In genomic region chr7:71046596-71046995, GRCm38 (mm10) we compare ENCODE assay signal across 28 mouse cellular contexts.
DNase-seq lines count a peak whose midpoint lies in the region; ATAC-seq and TF ChIP-seq lines count a peak whose summit lies in the region.
"Had no signal": no experiment of that assay in that cellular context is flagged by ENCODE, and none has a peak within 500 bp of the region (broad histone marks: within the 10 kb centered on the region; RNA-seq: fewer than 3 reads in every experiment).

No protein-coding gene starts in this region.

- H3K27me3 ChIP-seq in hindbrain, postnatal 0 days (ENCODE audit: insufficient read depth, low read length) = no peaks in the 10 kb centered on the region
- H3K27me3 ChIP-seq in hindbrain, embryonic 12.5 days = no peaks in the 10 kb centered on the region
- H3K27me3 ChIP-seq in liver, adult 2 months (ENCODE audit: control insufficient read depth, insufficient read depth, low read length) = no peaks in the 10 kb centered on the region
- H3K27me3 ChIP-seq: CH12.LX; forebrain, embryonic 13.5 days; heart, embryonic 13.5 days; hindbrain, embryonic 15.5 days had no signal

- WGBS in hindbrain, postnatal 0 days = 37% methylated on average over 1 of the region's 1 CpGs
- 55% methylated on average over 1 of the region's 1 CpGs for WGBS in hindbrain, embryonic 12.5 days
- 61% methylated on average over 1 of the region's 1 CpGs for WGBS in liver, adult 2 months

- no peak for ATAC-seq in hindbrain, postnatal 0 days
- no peak for ATAC-seq in hindbrain, embryonic 12.5 days (ENCODE audit: low FRiP score)
- ATAC-seq: forebrain, embryonic 13.5 days; forebrain, embryonic 16.5 days; Patski had no signal

- no peak overlapping the region for H3K9ac ChIP-seq in hindbrain, postnatal 0 days (replicated peaks; ENCODE audit: low read length)
- H3K9ac ChIP-seq in hindbrain, embryonic 12.5 days = no peak overlapping the region
- no peak overlapping the region for H3K9ac ChIP-seq in liver, adult 2 months (ENCODE audit: low read depth, low read length)
- H3K9ac ChIP-seq: forebrain, embryonic 13.5 days; heart, embryonic 13.5 days; hindbrain, embryonic 15.5 days had no signal

- H3K27ac ChIP-seq in hindbrain, postnatal 0 days = no peak overlapping the region
- no peak overlapping the region for H3K27ac ChIP-seq in hindbrain, embryonic 12.5 days
- no peak overlapping the region for H3K27ac ChIP-seq in liver, adult 2 months (replicated peaks; ENCODE audit: insufficient read depth, low read depth, low read length)
- H3K27ac ChIP-seq: forebrain, embryonic 10.5 days; forebrain, embryonic 13.5 days; heart, adult 2 months; heart, embryonic 10.5 days; heart, embryonic 13.5 days; hindbrain, embryonic 15.5 days had no signal

- TF ChIP-seq POLR2A in liver, adult 2 months (IDR thresholded peaks at IDR 0.05; ENCODE audit: extremely low read depth, insufficient read depth, low read length) = no peak

- H3K4me1 ChIP-seq in hindbrain, postnatal 0 days (ENCODE audit: insufficient read depth, low read length) = no peaks in the 10 kb centered on the region
- H3K4me1 ChIP-seq in hindbrain, embryonic 12.5 days = no peaks in the 10 kb centered on the region
- H3K4me1 ChIP-seq in liver, adult 2 months (ENCODE audit: control insufficient read depth, insufficient read depth, low read length) = no peaks in the 10 kb centered on the region
- H3K4me1 ChIP-seq: heart, embryonic 10.5 days had no signal

- no peaks in the 10 kb centered on the region for H3K9me3 ChIP-seq in hindbrain, postnatal 0 days (ENCODE audit: low read length)
- no peaks in the 10 kb centered on the region for H3K9me3 ChIP-seq in hindbrain, embryonic 12.5 days (replicated peaks)
- H3K9me3 ChIP-seq: forebrain, embryonic 10.5 days; forebrain, embryonic 13.5 days; heart, embryonic 10.5 days; heart, embryonic 13.5 days; hindbrain, embryonic 15.5 days had no signal

- no peak for TF ChIP-seq CTCF in hindbrain, postnatal 0 days (IDR thresholded peaks at IDR 0.05; ENCODE audit: low read depth)
- no peak for TF ChIP-seq CTCF in liver, adult 2 months (IDR thresholded peaks at IDR 0.05; ENCODE audit: low read depth, low read length)

- no peak overlapping the region for H3K4me3 ChIP-seq in hindbrain, postnatal 0 days (ENCODE audit: low read length)
- no peak overlapping the region for H3K4me3 ChIP-seq in hindbrain, embryonic 12.5 days
- H3K4me3 ChIP-seq in liver, adult 2 months (ENCODE audit: insufficient read depth, low read depth, low read length) = no peak overlapping the region
- H3K4me3 ChIP-seq: forebrain, embryonic 10.5 days; forebrain, embryonic 13.5 days; heart, adult 2 months; heart, embryonic 10.5 days; heart, embryonic 13.5 days; hindbrain, embryonic 15.5 days had no signal

- H3K36me3 ChIP-seq in hindbrain, postnatal 0 days (ENCODE audit: insufficient read depth, low read length) = no peaks in the 10 kb centered on the region
- no peaks in the 10 kb centered on the region for H3K36me3 ChIP-seq in hindbrain, embryonic 12.5 days
- H3K36me3 ChIP-seq in liver, adult 2 months (ENCODE audit: control insufficient read depth, insufficient read depth, low read length) = no peaks in the 10 kb centered on the region
- H3K36me3 ChIP-seq: forebrain, embryonic 10.5 days; G1E; heart, embryonic 10.5 days; heart, embryonic 13.5 days; hindbrain, embryonic 15.5 days had no signal

- no peak overlapping the region for H3K4me2 ChIP-seq in hindbrain, postnatal 0 days (ENCODE audit: low read depth, low read length)
- H3K4me2 ChIP-seq in hindbrain, embryonic 12.5 days (replicated peaks) = no peak overlapping the region
- H3K4me2 ChIP-seq: forebrain, embryonic 13.5 days; heart, embryonic 13.5 days; hindbrain, embryonic 15.5 days had no signal

- peak; percentile 29 for DNase-seq in hindbrain, postnatal 0 days (ENCODE audit: low spot score)
- peak; percentile 10 for DNase-seq in liver, adult 2 months (ENCODE audit: extremely low read depth, low read depth, low spot score)
- DNase-seq in liver = no peak
- peak; percentile 24 for DNase-seq in retina, embryonic 14.5 days (ENCODE audit: low spot score)
- no peak for DNase-seq in retina, postnatal 1 day
- DNase-seq in right cerebral cortex, postnatal 10 days (ENCODE audit: low spot score in 2 of 2) = no peak
- DNase-seq: adrenal gland, adult 2 months; adrenal gland, postnatal 14 days; B cell, adult 2 months; cerebellum, adult 11 months; cerebellum, adult 2 months; cerebellum, adult 9-11 months; cerebellum, postnatal 25 days; gastrocnemius, postnatal 10 days; gastrocnemius, postnatal 36 days; heart, adult 2 months; heart, postnatal 14 days; heart, postnatal 4 days had no signal

- no peaks in the 10 kb centered on the region for H3K79me2 ChIP-seq in liver, adult 2 months (ENCODE audit: control insufficient read depth, insufficient read depth, low read length)

Comparison
In these comparisons a context has a peak if more than half of its experiments do, and no peak if none do; other contexts are left out.
1. DNase-seq: peak in hindbrain, postnatal 0 days (single experiment), liver, adult 2 months (single experiment) and retina, embryonic 14.5 days (single experiment); none in liver (single experiment), retina, postnatal 1 day (single experiment) and right cerebral cortex, postnatal 10 days (0 of 2).